Mouse (Mus musculus) CH12F3 (cell line): ENCODE results near the gene Ptpru.

Experiments used
- in situ Hi-C: fragments of 300-500 bp; cut with MboI; formaldehyde crosslinking; loops from 2 replicates; pipeline ENCODE4 v1.14.3; 2020; ENCODE audit warnings: low sequenced_read_pairs

The Ptpru gene

DNA sequence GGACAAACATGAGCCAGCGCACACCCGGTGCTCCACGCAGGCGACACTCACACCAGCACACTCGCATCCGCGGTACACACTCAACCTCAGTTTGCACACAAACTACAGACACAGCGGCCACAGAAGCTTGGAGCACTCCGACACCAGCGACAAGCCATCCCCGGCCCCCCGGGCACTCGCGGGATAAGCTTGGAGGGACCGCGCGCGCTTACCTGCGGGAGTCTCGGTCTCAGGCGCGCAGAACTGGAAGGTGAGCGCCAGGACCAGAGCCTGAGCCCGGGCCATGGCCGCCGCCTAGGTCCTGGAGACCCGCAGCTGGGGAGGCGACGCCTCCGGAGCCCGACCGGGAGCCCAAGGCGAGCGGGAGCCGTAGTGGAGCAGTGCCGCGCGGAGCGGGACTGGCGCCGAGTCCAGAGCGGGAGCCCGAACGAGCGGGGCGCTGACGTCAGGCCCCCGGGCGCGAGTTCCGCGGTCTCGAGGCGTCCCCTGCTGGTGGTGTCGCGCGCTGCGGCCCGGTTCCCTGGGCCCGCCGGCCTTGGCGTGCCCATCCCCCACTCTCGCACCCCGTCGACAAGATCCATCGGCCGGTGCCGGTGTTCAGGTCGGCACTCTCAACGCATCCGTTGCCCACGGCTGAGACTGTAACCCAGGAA is at the start of gene Ptpru:
TSS of gene Ptpru (minus strand) at position 417 of the 653 bp plus-strand sequence.
- in situ Hi-C loops, result loop anchor here (10.0 to 25.0 kb wide), 4 partner anchors 53 to 876 kb away; no protein-coding TSS in a partner anchor

DNA sequence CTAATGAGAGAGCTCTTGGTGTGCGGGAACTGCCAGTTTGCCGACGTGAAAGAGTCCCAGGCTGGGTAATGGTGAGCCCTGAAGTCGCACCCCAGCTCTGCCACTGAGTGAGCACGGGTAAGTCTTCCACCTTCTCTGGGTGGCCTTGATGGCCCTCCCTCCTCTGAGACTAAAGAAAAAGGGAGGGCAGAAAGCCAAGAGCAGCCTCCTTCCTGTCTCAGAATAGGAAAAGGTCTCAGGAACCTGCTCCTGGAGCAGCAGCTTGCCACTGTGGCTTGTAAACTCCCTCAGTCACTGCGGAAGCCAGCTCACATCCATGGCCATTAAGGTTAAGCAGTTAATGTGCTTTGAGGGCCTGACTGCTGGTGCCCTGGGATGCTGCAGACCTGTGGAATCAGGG is 47.3 kb upstream of the Ptpru start:
- in situ Hi-C loops, result no loop called here

DNA sequence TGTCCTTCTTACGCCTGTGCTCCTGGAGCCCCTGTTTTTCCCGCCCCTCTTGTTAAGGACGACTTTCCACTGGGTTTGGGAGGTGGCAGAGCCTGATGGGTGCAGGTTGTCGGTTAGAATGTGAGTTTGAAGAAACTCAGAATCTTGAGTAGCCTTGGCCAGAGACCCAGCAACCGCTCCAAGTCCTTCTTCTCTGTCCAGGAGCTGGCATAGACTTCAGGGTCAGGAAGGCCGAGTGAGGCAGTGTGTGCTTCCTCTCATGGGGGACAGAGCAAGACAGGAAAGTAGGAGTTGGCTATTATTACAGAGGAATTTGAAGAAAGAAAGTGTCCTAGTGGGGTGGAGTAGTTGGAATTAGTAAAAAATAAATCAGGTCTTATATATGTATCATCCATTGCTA is 45.5 kb upstream of the Ptpru start:
- in situ Hi-C loops, result no loop called here

DNA sequence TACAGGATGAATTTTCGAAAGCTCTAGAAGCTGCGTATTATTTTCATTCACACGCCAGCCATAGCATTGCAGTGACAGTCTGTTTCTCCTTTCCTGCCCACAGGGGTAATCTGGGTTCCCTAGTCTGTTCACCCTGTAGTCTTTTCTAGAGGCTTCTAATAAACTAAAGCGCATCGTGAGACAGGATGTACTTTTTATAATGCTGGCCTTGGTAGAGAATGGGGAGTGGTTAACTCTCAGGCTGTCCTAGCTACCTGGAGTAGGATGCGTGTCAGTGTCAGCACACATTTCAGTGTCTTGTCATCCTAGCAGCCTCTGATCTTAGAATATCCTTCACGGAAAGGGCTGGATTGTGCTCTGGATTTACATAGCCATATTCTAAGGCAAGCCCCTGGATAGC is 43.2 kb upstream of the Ptpru start:
- in situ Hi-C loops, result no loop called here

DNA sequence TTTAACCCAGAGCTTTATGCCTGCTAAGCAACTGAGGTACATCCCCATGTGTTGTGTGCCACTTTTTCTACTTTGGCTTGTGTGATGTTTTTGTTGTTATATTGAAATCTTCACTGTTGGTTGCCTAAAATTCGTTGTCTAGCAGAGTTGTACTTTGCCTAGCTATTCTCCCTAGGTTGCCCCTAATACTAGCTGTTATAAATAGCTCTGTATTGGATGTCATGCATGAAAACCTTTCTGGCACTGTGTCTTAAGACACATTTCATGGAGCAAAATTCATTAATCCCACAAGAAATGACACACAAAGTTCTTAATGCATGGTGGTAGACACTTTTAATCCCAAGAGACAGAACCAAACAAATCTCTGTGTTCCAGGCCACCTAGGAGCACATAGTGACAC is 41.6 kb upstream of the Ptpru start:
- in situ Hi-C loops, result no loop called here

DNA sequence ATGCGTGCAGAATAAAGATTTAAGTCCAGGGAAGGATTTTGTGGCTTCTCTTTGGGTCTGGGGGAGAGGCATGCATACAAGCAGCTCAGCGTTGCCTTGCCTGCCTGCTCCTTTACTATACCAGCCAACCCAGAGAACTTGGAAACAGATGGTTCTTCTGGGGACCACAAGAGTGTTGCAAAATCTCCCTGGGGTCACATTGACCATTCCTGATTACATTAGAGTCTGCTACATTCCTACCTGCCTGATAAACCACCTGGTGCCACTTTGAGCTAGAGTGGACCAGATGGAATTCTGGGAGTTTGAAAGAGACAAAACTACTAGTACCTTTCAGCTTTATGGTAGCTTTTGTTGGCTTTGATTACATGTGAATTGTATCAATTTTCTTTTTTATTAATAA is 38.7 kb upstream of the Ptpru start:
- in situ Hi-C loops, result no loop called here

DNA sequence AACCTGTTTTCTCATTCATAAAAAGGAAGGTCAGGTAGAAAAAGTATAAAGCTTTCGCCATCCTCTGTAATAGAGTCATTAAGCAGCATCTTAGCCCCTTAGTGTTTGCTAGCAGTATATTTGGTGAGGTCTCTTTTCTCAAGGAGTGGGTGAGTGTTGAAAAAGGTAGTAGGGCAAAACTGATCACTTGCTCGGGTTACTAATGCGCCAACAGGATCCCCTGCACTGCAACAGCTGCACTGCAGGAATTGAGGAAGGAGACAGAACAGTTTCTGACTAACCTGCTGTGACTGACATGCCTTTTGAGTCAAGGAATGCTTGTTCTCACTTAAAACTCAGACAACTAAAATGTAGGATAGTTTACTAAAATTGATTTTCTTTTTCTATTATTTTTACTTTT is 37.2 kb upstream of the Ptpru start:
- in situ Hi-C loops, result no loop called here

DNA sequence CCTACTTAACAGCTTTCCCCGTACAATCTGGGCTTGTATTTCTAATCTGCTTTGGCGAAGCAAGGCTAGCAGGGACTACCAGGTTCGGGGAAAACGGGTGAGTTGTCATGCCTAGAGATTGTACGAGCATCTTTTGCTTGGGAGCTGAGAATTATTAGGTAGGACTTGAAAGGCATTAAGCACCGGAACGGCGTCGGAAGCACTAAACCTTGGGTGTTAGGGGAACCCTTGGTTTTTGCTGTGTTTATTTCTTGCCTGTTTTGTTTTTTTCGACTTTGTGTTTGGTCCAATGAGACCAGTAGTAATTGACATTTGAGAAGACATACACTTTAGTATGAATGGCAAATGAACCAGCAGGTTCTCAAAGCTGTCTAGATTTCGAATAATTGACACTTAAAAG is 36.5 kb upstream of the Ptpru start:
- in situ Hi-C loops, result no loop called here

DNA sequence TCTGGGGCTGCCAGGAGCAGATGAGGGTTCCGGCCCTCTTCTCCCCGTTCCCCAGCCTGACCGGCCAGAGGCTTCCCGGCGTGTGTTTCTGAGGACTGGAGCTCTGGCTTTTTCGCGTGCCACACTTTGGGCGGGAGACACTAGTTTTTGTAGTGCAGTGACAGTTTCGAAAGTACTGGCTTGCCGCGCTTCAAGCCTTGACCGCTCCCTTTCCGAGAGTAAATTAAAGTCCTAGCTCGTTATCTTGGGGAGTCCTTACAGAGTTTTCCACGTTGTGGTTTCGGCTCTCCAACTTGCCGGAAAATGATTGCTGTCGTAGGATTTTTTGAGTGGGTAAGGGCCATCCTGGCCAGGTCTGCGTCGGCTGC is 36.1 kb upstream of the Ptpru start:
- in situ Hi-C loops, result no loop called here

DNA sequence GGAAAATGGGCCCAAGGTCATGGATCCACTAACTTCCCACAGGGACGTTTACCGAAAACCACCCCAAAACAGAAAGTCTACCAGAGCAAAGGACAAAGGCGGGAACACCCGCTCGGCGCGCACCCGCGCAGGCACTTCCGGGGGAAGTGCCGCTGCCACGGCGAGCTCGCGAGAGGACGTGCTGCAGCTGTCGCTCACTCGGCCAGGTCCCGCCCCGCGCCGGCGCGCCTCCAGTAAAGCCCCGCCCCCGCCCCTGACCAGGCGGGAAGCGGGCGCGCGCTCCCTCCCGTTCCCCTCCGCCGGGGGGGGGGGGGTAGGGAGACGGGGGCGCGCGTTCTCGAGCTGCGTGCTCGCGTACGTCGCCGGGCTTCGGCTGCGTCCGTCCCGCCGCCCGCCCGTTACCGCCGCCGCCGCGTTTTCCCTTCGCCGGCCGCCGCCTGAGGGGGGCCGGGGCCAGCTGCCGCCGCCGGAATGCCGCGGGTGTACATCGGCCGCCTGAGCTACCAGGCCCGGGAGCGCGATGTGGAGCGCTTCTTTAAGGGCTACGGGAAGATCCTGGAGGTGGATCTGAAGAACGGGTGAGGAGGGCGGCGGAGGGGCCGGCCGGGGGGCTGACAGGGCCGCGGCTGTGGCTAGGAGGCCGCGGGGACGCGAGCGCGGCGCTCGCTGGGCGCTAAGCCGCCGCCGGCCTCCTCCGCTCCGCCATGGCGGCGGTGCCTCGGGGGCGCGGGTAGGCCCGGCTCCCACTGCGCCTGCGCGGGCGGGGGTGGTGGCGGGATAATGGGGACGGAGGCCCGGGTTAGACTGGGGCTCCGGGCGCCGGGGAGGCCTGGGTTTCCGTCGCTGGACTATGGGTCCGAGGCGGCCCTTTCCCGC is 35.4 kb upstream of the Ptpru start, which contains the start of gene Srsf4:
TSS of gene Srsf4 (plus strand) at position 325 of the 876 bp plus-strand sequence.
- in situ Hi-C loops, result no loop called here

DNA sequence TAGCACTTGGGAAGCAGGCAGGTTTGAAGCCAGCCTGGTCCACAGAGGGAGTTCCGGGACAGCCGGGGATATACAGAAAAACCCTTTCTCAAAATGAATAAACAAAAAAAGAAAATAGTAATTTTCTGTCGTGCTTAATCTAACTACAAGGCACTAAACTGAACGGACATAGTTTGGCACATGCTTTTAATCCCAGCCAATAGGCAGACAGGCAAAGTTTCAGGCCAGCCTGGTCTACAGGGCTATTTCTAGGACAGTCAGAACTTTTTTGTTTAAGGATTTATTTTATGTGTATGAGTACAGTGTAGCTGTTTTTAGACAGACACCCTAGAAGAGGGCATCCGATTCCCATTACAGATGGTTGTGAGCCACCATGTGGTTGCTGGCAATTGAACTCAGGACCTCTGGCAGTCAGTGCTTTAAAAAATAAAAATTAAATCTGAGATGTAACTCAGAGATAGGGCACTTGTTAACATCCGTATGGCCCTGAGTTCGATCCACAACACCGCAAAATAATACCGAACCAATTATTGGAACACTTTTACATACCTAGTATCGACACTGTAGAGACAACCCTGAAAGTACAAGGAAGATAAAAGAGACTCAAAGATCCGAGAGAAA is 34.7 kb upstream of the Ptpru start:
- in situ Hi-C loops, result no loop called here

DNA sequence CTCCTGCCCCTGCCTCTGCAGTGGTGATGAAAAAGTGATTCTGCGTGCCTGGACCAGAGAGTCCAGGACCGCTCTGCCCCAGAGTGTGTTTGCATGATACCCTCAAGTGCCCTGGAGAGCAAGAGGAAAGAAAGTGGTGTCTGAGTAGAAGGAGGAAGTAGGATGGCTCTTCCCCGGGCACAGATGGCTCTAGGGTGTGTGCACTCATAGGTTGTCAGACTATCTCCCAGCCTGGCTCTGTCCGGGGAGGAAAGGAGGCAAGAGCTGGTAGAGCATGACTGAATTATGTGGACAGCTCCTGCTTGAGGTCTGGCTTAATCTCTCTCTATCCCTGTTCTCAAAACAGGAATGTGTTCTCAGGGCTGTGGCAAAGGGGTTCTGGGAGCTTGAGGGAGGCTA is 23.3 kb upstream of the Ptpru start:
- in situ Hi-C loops, result no loop called here

DNA sequence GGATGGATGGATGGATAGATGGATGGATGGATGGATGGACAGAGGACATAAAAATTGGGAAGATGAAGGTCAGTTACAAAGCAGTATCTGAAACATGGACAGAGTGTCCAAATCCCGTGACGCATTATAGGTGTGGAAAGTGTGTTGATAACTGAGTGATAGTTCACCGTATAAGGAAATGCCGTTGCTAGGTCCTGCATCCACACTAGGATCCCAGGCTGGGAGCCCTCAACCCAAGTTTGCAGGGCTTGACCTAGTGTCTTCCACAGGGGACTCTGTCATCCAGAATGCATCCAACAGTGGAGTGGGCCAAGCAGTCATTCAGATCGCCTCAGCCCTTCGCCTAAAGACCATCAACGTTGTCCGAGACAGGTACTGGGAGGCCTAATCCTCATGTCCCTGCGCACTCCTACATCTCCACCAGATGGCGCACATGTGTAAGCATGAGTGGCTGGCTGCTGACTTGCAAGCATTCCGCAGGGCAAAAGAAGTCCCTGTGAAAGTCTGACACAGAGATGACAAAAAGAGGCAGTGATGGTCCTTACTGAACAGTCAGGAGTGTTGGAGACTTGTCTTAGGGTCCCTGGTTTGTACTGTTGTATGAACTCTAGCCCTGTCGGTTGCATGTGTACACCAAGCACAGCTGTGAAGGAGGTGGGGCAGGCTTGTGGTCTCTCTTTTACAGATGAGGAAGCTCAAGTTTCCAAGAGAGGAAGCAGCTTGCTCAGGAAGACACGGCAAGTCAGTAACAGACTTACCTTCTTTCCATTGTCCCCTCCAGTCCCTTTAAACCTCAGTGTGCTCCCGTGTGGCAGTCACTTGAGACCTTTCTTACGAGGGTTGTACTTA is 22.6 kb upstream of the Ptpru start:
- in situ Hi-C loops, result no loop called here

DNA sequence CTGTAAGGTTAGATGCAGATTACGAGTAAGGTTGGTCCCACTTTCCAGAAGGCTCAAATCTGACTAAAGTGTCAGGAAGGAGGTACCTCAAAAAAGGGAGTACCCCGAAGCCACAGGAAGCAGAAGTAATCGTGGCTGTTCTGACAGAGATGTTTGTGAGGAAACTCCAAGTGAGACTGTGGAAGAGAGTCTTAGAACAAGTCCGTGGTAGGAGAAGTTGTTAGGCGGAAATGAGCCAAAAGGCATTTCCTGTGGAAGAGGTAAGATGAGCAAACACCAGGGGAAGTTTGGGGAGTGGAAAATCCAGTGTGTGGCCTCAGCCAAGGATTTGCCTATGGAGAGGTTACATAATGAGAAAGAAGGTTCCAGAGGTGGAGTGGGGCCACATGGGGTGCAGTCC is 16.9 kb upstream of the Ptpru start:
- in situ Hi-C loops, result no loop called here

DNA sequence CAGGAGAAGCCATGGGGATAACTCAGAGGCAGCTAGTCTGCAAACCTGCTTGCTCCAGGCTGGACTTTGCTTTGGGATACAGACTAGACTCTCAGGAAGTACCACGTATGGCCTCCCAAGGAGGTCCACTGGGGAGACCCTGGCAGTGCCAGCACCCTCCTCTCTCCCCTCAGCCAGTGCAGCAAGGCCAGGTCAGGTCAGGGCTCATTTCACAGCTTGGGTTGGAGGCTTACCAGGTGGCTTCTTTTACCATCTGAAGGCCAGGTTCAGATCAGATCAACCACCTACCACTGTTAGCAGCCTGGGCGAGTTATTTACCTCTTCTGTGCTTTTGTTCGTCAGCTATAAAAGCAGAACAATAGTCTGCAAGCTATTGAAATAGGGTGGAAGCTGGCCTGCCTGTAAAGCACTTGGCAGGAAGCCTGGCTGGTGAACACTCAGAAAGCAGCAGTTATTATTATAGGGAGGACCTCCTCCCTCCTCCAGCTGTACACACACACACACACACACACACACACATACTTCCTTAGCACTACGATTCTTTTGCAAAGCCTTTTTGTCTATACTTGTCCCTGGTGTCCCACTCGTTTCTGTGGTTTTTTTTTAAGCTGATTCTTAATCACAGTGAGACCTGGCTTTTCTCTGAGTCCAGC is 12.0 kb upstream of the Ptpru start:
- in situ Hi-C loops, result loop anchor here (25.0 kb wide), 2 partner anchors 588 to 888 kb away; no protein-coding TSS in a partner anchor

DNA sequence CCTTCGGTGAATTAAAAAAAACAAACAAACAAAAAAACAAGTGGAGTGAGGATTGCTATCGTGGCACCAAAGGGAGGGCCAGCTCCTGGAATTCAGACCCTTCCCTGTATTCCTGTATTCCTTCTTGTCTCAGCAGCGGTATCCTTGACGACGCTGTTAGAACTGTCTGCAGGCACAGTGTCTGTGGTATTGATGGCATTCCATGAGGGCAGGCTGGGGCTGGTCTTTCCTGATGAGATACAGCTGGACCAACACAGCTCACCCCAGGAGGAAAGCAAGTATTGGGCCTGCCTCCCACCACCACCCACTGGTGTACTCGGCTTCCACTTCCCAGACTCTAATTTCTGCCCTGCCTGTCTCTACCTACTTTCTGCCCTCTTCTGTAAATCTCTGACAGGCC is 10.0 kb upstream of the Ptpru start:
- in situ Hi-C loops, result loop anchor here (25.0 kb wide), 2 partner anchors 586 to 886 kb away; no protein-coding TSS in a partner anchor

DNA sequence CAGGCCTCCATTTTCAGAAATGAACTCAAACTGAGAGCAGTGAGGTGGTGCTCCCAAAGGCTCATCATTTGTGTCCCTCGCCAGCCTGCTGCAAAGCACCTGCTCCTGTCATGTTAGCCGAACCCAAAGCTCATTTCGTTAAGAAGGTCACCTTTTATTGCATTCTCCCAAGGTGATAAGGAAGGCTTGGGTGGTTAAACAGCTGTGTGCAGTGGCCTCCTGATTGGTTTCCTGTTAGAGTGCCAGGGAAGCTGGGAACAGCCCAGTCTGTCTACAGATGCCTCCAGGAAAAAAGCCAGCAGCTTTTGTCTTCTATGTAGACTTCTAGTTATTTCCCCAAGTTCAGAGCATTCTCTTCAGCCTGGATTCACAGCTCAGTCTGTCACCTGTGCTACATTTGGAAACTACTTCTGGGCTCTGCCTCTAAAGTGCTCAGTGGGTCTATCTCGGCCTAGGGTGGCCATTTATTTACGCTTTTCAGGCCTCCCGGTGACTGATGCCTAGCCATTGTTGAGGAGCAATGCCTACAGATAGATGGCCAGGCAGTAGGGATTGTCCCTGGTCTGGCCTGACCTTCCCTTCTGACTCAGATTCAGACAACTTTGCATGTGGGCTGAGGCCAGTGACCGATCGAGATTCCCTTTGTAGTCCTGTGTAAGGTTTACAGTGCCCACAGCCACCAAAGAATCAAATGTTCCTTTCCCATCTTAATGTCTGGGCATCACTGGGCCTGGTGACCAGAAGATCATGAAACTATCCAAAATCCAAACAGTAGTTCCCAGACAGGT is 8.1 kb upstream of the Ptpru start:
- in situ Hi-C loops, result loop anchor here (25.0 kb wide), 2 partner anchors 584 to 884 kb away; no protein-coding TSS in a partner anchor

DNA sequence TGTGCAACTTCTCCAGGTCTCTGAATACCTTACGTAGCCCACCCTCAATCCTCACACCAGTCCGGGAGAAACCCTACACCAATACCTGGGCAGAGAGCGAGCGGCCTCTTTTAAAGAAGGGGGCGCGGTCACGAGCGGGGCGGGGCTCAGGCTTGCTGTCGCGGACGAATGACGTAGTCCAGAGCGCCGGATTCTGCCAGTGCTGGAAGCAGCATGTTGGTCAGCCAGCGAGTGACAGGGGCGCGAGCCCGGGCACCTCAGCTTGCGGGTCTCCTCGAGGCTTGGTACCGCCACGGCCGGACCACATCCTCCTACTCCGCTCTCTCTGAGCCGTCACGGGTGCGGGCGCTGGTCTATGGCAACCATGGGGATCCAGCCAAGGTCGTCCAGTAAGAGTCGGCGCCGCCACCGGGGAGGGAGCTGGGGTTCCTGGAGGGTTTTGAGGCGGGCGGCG is 5.2 kb upstream of the Ptpru start, which contains the start of gene Mecr:
TSS of gene Mecr (plus strand) at position 181 of the 454 bp plus-strand sequence.
- in situ Hi-C loops, result loop anchor here (25.0 kb wide), 2 partner anchors 581 to 881 kb away; no protein-coding TSS in a partner anchor

DNA sequence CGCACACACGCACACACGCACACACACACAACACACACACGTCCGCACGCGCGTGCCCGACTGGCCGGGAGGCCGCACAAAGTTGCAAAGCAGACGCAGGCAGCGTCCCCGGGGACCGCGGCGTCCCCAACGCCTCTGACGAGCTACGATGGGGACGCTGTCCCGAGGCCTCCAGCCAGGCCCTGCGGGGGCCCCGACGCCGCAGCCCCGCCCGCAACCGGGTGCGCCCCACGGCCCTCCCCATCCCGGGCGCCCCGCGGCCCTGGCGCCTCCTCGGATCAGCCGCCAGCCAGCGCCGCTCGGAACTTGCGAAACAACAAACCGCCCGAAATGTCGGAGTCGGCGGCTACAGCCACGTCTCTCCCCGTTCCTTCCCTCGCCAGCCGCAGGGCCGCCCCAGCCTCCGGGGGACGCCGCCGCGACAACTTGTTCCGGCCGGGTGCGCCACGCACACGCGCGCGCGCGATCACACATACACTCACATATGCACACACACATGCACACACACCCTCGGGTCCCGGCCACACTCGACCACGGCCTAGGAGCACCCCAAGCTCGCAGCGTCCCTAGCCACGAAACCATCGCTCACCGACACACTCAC is 1.1 kb downstream of the Ptpru start:
- in situ Hi-C loops, result loop anchor here (10.0 to 25.0 kb wide), 4 partner anchors 52 to 875 kb away; no protein-coding TSS in a partner anchor
